Mouse (Mus musculus): ENCODE data around the gene Ift140.

- no peak for TF ChIP-seq POLR2A (IDR thresholded peaks at IDR 0.05; ENCODE audit: low read depth, low read length)
- no peak for TF ChIP-seq CTCF (conservative IDR thresholded peaks at IDR 0.05; ENCODE audit: insufficient read depth, insufficient read length, low read depth, low read length)
These were observed 28.7 kb upstream of the Ift140 start for GRCm38 (mm10) chr17:24987221-24987620.

All from kidney, adult 2 months (tissue).